Mouse (Mus musculus) liver, embryonic 13.5 days (tissue): ENCODE measurements around the gene Adamts3. TPM values are rescaled to one million over a fixed set of nuclear protein-coding genes. Genes with fewer than 3 reads are reported as not detected.
A peak's percentile ranks its signal among the peaks of the same experiment; 100 is the strongest.

Source experiments
- ATAC-seq: fragments of 200-750 bp; cut with Nextera tagmentation; 2 replicates; pipeline ENCODE4 v1.8.0; 2017; ENCODE audit warnings: low read depth, mild to moderate bottlenecking, moderate number of reproducible peaks, moderate library complexity
- DNase-seq: peaks from one replicate; pipeline ENCODE4 v3.0.0; 2022
- H3K27ac ChIP-seq: fragments of 300-500 bp; sonication (generic); 2 replicates; pipeline ENCODE4 v1.5.1; 2015; ENCODE audit warnings: moderate library complexity, mild to moderate bottlenecking, inconsistent platforms
- H3K27me3 ChIP-seq: fragments of 300-500 bp; sonication (generic); 2 replicates; pipeline ENCODE4 v1.6.1; 2015; ENCODE audit warnings: mild to moderate bottlenecking, inconsistent platforms
- H3K36me3 ChIP-seq: fragments of 300-500 bp; sonication (generic); 2 replicates; pipeline ENCODE4 v1.6.1; 2015; ENCODE audit warnings: mild to moderate bottlenecking, inconsistent platforms
- H3K4me1 ChIP-seq: fragments of 300-500 bp; sonication (generic); replicated peaks from 2 replicates; pipeline ENCODE4 v1.6.1; 2015; ENCODE audit warnings: inconsistent platforms
- H3K4me2 ChIP-seq: fragments of 300-500 bp; sonication (generic); 2 replicates; pipeline ENCODE4 v1.6.1; 2015; ENCODE audit warnings: inconsistent platforms, mild to moderate bottlenecking, moderate library complexity
- H3K4me3 ChIP-seq: fragments of 300-500 bp; sonication (generic); replicated peaks from 2 replicates; pipeline ENCODE4 v1.5.1; 2015; ENCODE audit warnings: mild to moderate bottlenecking, inconsistent platforms
- H3K9ac ChIP-seq: fragments of 300-500 bp; sonication (generic); 2 replicates; pipeline ENCODE4 v1.6.1; 2015; ENCODE audit warnings: mild to moderate bottlenecking, inconsistent platforms
- H3K9me3 ChIP-seq: fragments of 300-500 bp; sonication (generic); replicated peaks from 2 replicates; pipeline ENCODE4 v1.6.1; 2016; ENCODE audit warnings: inconsistent platforms
- WGBS: fragments of 180-500 bp; shearing (Covaris S2); methylation state at CpG from one replicate; pipeline ENCODE4 v1.1.7; 2015; ENCODE audit not compliant: insufficient replicate concordance; 5-methylcytosine and 5-hydroxymethylcytosine counted together
- polyA plus RNA-seq: library from polyadenylated mRNA; unstranded; fragments of >200 nt; fragmentation: Nextera tagmentation; extraction: Ambion mirVana; gene quantifications from 2 replicates; pipeline ENCODE4 v1.2.1, GENCODE M21; 2015

Gene Adamts3
- polyA plus RNA-seq: 1.2 and 1.7 TPM in 2 replicates

DNA sequence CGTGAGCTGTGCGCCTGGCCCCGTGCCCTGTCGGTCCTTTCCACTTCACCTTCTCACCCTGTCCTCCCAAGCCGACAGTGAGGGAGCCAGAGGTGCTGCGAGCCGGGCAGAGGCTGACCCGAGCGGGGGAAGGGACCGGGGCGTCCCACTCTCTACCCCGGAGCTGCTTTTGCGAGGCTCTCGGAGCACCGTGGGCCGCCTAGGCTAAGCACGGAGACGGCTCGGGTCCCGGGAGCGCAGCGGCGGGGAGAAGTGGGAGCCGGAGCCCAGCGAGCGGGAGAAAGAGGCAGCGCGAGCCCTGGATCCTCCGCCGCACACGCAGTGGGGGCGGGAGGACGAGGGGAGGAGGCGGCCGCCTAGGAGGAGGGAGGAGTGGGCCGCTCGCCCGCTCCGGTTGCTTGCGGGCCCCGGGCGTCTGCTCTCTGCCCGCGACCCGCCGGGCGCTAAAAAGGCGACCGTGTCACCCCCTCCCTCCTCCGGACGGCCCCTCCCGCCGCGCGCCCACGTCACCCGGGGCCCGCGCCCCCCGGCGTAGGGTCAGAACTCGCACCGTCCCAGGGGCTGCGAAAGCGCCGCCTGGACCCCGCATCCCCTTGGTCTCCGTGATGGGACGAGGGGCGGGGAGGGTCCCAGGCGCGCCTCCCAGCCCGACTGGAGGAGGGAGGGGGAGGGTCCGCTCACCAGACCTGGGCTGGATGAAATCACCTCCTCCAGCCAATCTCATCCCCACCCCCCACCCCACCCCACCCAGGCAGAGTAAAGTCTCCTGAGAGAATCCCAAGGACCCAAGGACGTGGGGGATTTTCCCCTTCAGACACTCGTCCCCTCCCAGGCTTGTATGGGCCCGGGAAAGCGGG lies at the start of gene Adamts3:
Adamts3 (minus strand) TSS at position 284 of the 857 bp plus-strand sequence.
- Histone ChIP-seq H3K27ac (peak within 1 kb of the TSS; percentile 71), H3K27me3 (no peaks in the 10 kb centered on the region), H3K9ac (peak within 1 kb of the TSS; percentile 72), H3K4me1 (peaks cover 30% of the 10 kb centered on the region), H3K36me3 (no peaks in the 10 kb centered on the region), H3K4me3 (peak within 1 kb of the TSS; percentile 67), H3K9me3 (no peaks in the 10 kb centered on the region), H3K4me2 (peak within 1 kb of the TSS; percentile 96)
- under 1% methylated on average over 54 of the region's 78 CpGs for WGBS
- peak; percentile 9 for DNase-seq
- ATAC-seq: peak; percentile 61

GRCm38 (mm10) chr5:89931511-89931910 lies 48.4 kb upstream of the Adamts3 start:
- H3K4me3 ChIP-seq: no peak overlapping the region
- no peak for ATAC-seq
- 23% methylated on average over 4 of the region's 4 CpGs for WGBS

GRCm38 (mm10) chr5:89912359-89912758 lies 29.2 kb upstream of the Adamts3 start:
- Histone ChIP-seq H3K9me3 (no peaks in the 10 kb centered on the region), H3K4me2 (no peak overlapping the region), H3K4me1 (no peaks in the 10 kb centered on the region), H3K27ac (no peak overlapping the region), H3K4me3 (no peak overlapping the region), H3K36me3 (no peaks in the 10 kb centered on the region), H3K9ac (no peak overlapping the region), H3K27me3 (no peaks in the 10 kb centered on the region)
- ATAC-seq: no peak
- DNase-seq: no peak

More at GRCm38 (mm10) chr5:89931511-89931910, 48.4 kb upstream of the Adamts3 start:
- Histone ChIP-seq H3K36me3 (no peaks in the 10 kb centered on the region), H3K4me1 (no peaks in the 10 kb centered on the region), H3K9ac (no peak overlapping the region), H3K27me3 (no peaks in the 10 kb centered on the region), H3K4me2 (no peak overlapping the region), H3K27ac (no peak overlapping the region), H3K9me3 (no peaks in the 10 kb centered on the region)
- DNase-seq: no peak

DNA sequence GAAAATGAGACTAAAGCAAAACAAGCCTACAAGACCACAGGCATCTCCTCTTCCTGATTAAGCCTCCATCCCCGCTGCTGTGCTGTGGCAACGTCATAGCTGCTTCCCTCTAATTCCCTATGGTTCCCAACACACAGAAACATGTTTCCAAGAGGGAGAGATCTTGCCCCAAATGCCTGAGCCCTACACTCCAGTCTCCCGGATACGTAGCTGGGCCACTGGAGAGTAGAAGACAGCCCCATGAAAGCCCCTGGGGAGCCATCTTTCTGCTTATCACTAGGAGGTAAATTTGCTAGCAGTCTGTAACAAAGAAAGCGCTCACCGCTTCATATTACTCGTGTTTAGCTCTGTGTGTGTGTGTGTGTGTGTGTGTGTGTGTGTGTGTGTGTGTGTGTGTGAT lies 28.8 kb upstream of the Adamts3 start:
- DNase-seq (no peak), ATAC-seq (no peak)
- Histone ChIP-seq H3K27ac (no peak overlapping the region), H3K4me1 (no peaks in the 10 kb centered on the region), H3K36me3 (no peaks in the 10 kb centered on the region), H3K27me3 (no peaks in the 10 kb centered on the region), H3K4me3 (no peak overlapping the region), H3K9ac (no peak overlapping the region), H3K9me3 (no peaks in the 10 kb centered on the region), H3K4me2 (no peak overlapping the region)
- WGBS: 73% methylated on average over 7 of the region's 7 CpGs

- Histone ChIP-seq H3K36me3 (no peaks in the 10 kb centered on the region), H3K9ac (no peak overlapping the region), H3K27ac (no peak overlapping the region), H3K4me3 (no peak overlapping the region), H3K9me3 (no peaks in the 10 kb centered on the region), H3K27me3 (no peaks in the 10 kb centered on the region), H3K4me2 (no peak overlapping the region), H3K4me1 (no peaks in the 10 kb centered on the region)
- 66% methylated on average over 4 of the region's 4 CpGs for WGBS
- ATAC-seq: no peak
- no peak for DNase-seq
Measured at GRCm38 (mm10) chr5:89911508-89911907, 28.4 kb upstream of the Adamts3 start.

GRCm38 (mm10) chr5:89906884-89907431 lies 23.8 kb upstream of the Adamts3 start:
- no peaks in the 10 kb centered on the region for H3K27me3 ChIP-seq
- no peak overlapping the region for H3K4me3 ChIP-seq
- H3K36me3 ChIP-seq: no peaks in the 10 kb centered on the region
- H3K4me2 ChIP-seq: no peak overlapping the region
- H3K9me3 ChIP-seq: no peaks in the 10 kb centered on the region
- WGBS: 70% methylated on average over 13 of the region's 13 CpGs
- ATAC-seq (no peak), DNase-seq (no peak)
- no peak overlapping the region for H3K9ac ChIP-seq
- H3K27ac ChIP-seq: no peak overlapping the region
- no peaks in the 10 kb centered on the region for H3K4me1 ChIP-seq

GRCm38 (mm10) chr5:89901026-89901425 lies 17.9 kb upstream of the Adamts3 start:
- H3K4me2 ChIP-seq: no peak overlapping the region
- DNase-seq (no peak), ATAC-seq (no peak)
- H3K9ac ChIP-seq: no peak overlapping the region
- no peaks in the 10 kb centered on the region for H3K9me3 ChIP-seq
- no peak overlapping the region for H3K4me3 ChIP-seq
- H3K36me3 ChIP-seq: no peaks in the 10 kb centered on the region
- no peaks in the 10 kb centered on the region for H3K4me1 ChIP-seq
- H3K27ac ChIP-seq: no peak overlapping the region
- WGBS: 73% methylated on average over 5 of the region's 5 CpGs
- H3K27me3 ChIP-seq: no peaks in the 10 kb centered on the region

DNA sequence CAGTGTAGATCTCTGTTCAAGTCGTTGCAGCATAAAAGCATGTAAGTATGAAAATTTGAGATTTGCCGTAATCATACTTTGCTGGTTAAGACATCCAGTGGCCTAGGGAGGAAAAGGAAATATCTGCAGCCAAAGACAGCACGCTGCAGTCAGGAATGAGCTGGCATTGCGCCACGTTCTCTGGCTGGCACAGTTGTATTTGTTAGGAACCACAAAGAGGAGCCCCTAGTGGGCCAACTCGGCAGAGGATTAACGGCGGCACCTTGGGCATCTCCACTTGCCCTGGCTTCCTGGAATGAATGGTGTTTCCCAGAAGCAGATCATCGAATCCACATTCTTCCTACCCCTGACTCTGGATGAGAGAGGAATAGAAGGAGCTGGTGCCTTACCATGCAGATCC lies 14.4 kb upstream of the Adamts3 start:
- Histone ChIP-seq H3K4me1 (no peaks in the 10 kb centered on the region), H3K36me3 (no peaks in the 10 kb centered on the region), H3K4me2 (no peak overlapping the region), H3K9me3 (no peaks in the 10 kb centered on the region), H3K27ac (no peak overlapping the region), H3K4me3 (no peak overlapping the region), H3K27me3 (no peaks in the 10 kb centered on the region), H3K9ac (no peak overlapping the region)
- no peak for ATAC-seq
- 61% methylated on average over 9 of the region's 9 CpGs for WGBS
- DNase-seq: no peak

GRCm38 (mm10) chr5:89895520-89895919 lies 12.4 kb upstream of the Adamts3 start:
- WGBS: 49% methylated on average over 7 of the region's 7 CpGs
- no peaks in the 10 kb centered on the region for H3K27me3 ChIP-seq

GRCm38 (mm10) chr5:89884991-89885390 lies 1.9 kb upstream of the Adamts3 start:
- 45% methylated on average over 4 of the region's 4 CpGs for WGBS
- no peak overlapping the region for H3K4me3 ChIP-seq
- DNase-seq (no peak), ATAC-seq (no peak)
- H3K4me2 ChIP-seq: no peak overlapping the region
- no peaks in the 10 kb centered on the region for H3K36me3 ChIP-seq
- no peaks in the 10 kb centered on the region for H3K9me3 ChIP-seq
- peaks cover 30% of the 10 kb centered on the region for H3K4me1 ChIP-seq
- H3K9ac ChIP-seq: no peak overlapping the region
- H3K27ac ChIP-seq: no peak overlapping the region
- H3K27me3 ChIP-seq: no peaks in the 10 kb centered on the region

More at GRCm38 (mm10) chr5:89895520-89895919, 12.4 kb upstream of the Adamts3 start:
- Histone ChIP-seq H3K4me2 (no peak overlapping the region), H3K36me3 (no peaks in the 10 kb centered on the region), H3K4me3 (no peak overlapping the region), H3K9me3 (no peaks in the 10 kb centered on the region), H3K4me1 (no peaks in the 10 kb centered on the region), H3K27ac (no peak overlapping the region), H3K9ac (no peak overlapping the region)
- ATAC-seq (no peak), DNase-seq (no peak)

GRCm38 (mm10) chr5:89883908-89884204 lies 722 bp upstream of the Adamts3 start:
- H3K4me2 ChIP-seq: peak overlapping the region; percentile 96
- H3K27ac ChIP-seq: no peak overlapping the region
- under 1% methylated on average over 8 of the region's 8 CpGs for WGBS
- ATAC-seq: peak; percentile 53
- H3K4me1 ChIP-seq: peaks cover 30% of the 10 kb centered on the region
- H3K27me3 ChIP-seq: no peaks in the 10 kb centered on the region
- no peak overlapping the region; the same call in 1 of the 2 replicates for H3K9ac ChIP-seq
- H3K36me3 ChIP-seq: no peaks in the 10 kb centered on the region
- DNase-seq: peak; percentile 38
- H3K4me3 ChIP-seq: peak overlapping the region; percentile 67
- no peaks in the 10 kb centered on the region for H3K9me3 ChIP-seq
